17 mouse cellular contexts compared by ENCODE assay signal in genomic region chr3:144584789-144585553, GRCm38 (mm10). TPM values are rescaled to one million over a fixed set of nuclear protein-coding genes. Genes with fewer than 3 reads are reported as not detected.
DNase-seq lines count a peak whose midpoint lies in the region; ATAC-seq and TF ChIP-seq lines count a peak whose summit lies in the region.
"Had no signal": no experiment of that assay in that cellular context is flagged by ENCODE, and none has a peak within 500 bp of the region (broad histone marks: within the 10 kb centered on the region; RNA-seq: fewer than 3 reads in every experiment).

No protein-coding gene starts in this region.

- peaks cover 57% of the 10 kb centered on the region for H3K4me1 ChIP-seq in heart, embryonic 12.5 days (replicated peaks)
- H3K4me1 ChIP-seq in lung, embryonic 14.5 days (ENCODE audit: insufficient read depth): 0 out of 2 replicates have a peak, but pooled peaks cover 5% of the 10 kb centered on the region
- peaks cover 3% of the 10 kb centered on the region for H3K4me1 ChIP-seq in limb, embryonic 15.5 days
- H3K4me1 ChIP-seq in cerebellum, adult 2 months (ENCODE audit: control insufficient read depth, insufficient read depth, low read length): peaks cover 4% of the 10 kb centered on the region
- H3K4me1 ChIP-seq: hindbrain, embryonic 15.5 days had no signal

- H3K27me3 ChIP-seq in heart, embryonic 12.5 days (replicated peaks): no peaks in the 10 kb centered on the region
- H3K27me3 ChIP-seq in lung, embryonic 14.5 days (ENCODE audit: insufficient read depth, low read length): no peaks in the 10 kb centered on the region
- no peaks in the 10 kb centered on the region for H3K27me3 ChIP-seq in limb, embryonic 15.5 days
- H3K27me3 ChIP-seq in cerebellum, adult 2 months (ENCODE audit: control insufficient read depth, insufficient read depth, low read length): no peaks in the 10 kb centered on the region
- H3K27me3 ChIP-seq: embryonic facial prominence, embryonic 13.5 days; forebrain, embryonic 13.5 days; hindbrain, embryonic 15.5 days; neural tube, embryonic 13.5 days had no signal

- peaks cover 36% of the 10 kb centered on the region for H3K36me3 ChIP-seq in heart, embryonic 12.5 days
- peaks cover 44% of the 10 kb centered on the region for H3K36me3 ChIP-seq in lung, embryonic 14.5 days (ENCODE audit: insufficient read depth)
- peaks cover 40% of the 10 kb centered on the region for H3K36me3 ChIP-seq in limb, embryonic 15.5 days

- H3K4me2 ChIP-seq in heart, embryonic 12.5 days: peak overlapping the region; percentile 46
- H3K4me2 ChIP-seq in lung, embryonic 14.5 days: no peak overlapping the region
- no peak overlapping the region for H3K4me2 ChIP-seq in limb, embryonic 15.5 days
- H3K4me2 ChIP-seq: embryonic facial prominence, embryonic 13.5 days; forebrain, embryonic 13.5 days; hindbrain, embryonic 15.5 days; neural tube, embryonic 13.5 days had no signal

- H3K27ac ChIP-seq in heart, embryonic 12.5 days (ENCODE audit: poor library complexity, severe bottlenecking): peak overlapping the region; percentile 86
- no peak overlapping the region for H3K27ac ChIP-seq in lung, embryonic 14.5 days (ENCODE audit: low read depth)
- 0 out of 2 replicates have a peak overlapping the region, but pooled peaks have one; percentile 47 for H3K27ac ChIP-seq in limb, embryonic 15.5 days
- no peak overlapping the region for H3K27ac ChIP-seq in cerebellum, adult 2 months (ENCODE audit: insufficient read depth, low read length)
- H3K27ac ChIP-seq: embryonic facial prominence, embryonic 13.5 days; forebrain, embryonic 13.5 days; hindbrain, embryonic 15.5 days; neural tube, embryonic 13.5 days had no signal

- intact Hi-C loops in heart, postnatal 14 days (cut with DNase I): no loop called here

- no peaks in the 10 kb centered on the region for H3K9me3 ChIP-seq in heart, embryonic 12.5 days (replicated peaks)
- H3K9me3 ChIP-seq in lung, embryonic 14.5 days (ENCODE audit: low read depth, low read length): no peaks in the 10 kb centered on the region
- no peaks in the 10 kb centered on the region for H3K9me3 ChIP-seq in limb, embryonic 15.5 days
- H3K9me3 ChIP-seq: embryonic facial prominence, embryonic 13.5 days; forebrain, embryonic 13.5 days; hindbrain, embryonic 15.5 days; neural tube, embryonic 13.5 days had no signal

- DNase-seq in heart, postnatal 14 days: no peak
- peak; percentile 10 for DNase-seq in lung, embryonic 14.5 days
- no peak for DNase-seq in lung, adult 18-20 months
- DNase-seq in telencephalon, adult 2 months (ENCODE audit: low read depth, low spot score): peak; percentile 43
- DNase-seq in kidney, adult 8-10 months: no peak
- DNase-seq in cerebellum, adult 2 months: no peak
- DNase-seq: cerebellum, postnatal 10 days; gastrocnemius, postnatal 25 days; kidney, adult 2 months; lung, postnatal 10 days; midbrain, embryonic 14.5 days had no signal

- no peak for TF ChIP-seq POLR2A in cerebellum, adult 2 months (IDR thresholded peaks at IDR 0.05; ENCODE audit: borderline replicate concordance, insufficient read depth, low read length)

- no peak overlapping the region for H3K9ac ChIP-seq in heart, embryonic 12.5 days
- no peak overlapping the region for H3K9ac ChIP-seq in lung, embryonic 14.5 days
- H3K9ac ChIP-seq in limb, embryonic 15.5 days: no peak overlapping the region
- H3K9ac ChIP-seq: embryonic facial prominence, embryonic 13.5 days; forebrain, embryonic 13.5 days; hindbrain, embryonic 15.5 days; neural tube, embryonic 13.5 days had no signal

- TF ChIP-seq CTCF in lung, embryonic 14.5 days (IDR thresholded peaks at IDR 0.05; ENCODE audit: low read depth): no peak
- TF ChIP-seq CTCF in cerebellum, adult 2 months (IDR thresholded peaks at IDR 0.05; ENCODE audit: borderline replicate concordance, insufficient read depth, low read depth, low read length): no peak

- H3K4me3 ChIP-seq in heart, embryonic 12.5 days: no peak overlapping the region
- H3K4me3 ChIP-seq in lung, embryonic 14.5 days (ENCODE audit: low read depth, low read length): no peak overlapping the region
- no peak overlapping the region for H3K4me3 ChIP-seq in limb, embryonic 15.5 days
- no peak overlapping the region for H3K4me3 ChIP-seq in cerebellum, adult 2 months (replicated peaks; ENCODE audit: insufficient read depth, low read depth, low read length)
- H3K4me3 ChIP-seq: embryonic facial prominence, embryonic 13.5 days; forebrain, embryonic 13.5 days; hindbrain, embryonic 15.5 days; neural tube, embryonic 13.5 days had no signal

- 48% methylated on average over 6 of the region's 6 CpGs for WGBS in heart, embryonic 12.5 days
- 71% methylated on average over 6 of the region's 6 CpGs for WGBS in lung, embryonic 14.5 days
- WGBS in limb, embryonic 15.5 days: 75% methylated on average over 6 of the region's 6 CpGs
- 85% methylated on average over 6 of the region's 6 CpGs for WGBS in cerebellum, adult 2 months

- no peak for ATAC-seq in heart, embryonic 12.5 days (ENCODE audit: insufficient number of reproducible peaks, low FRiP score)
- no peak for ATAC-seq in lung, embryonic 14.5 days (ENCODE audit: insufficient read depth)
- no peak for ATAC-seq in limb, embryonic 15.5 days (ENCODE audit: insufficient number of reproducible peaks, low FRiP score, low TSS enrichment, low read depth)
- ATAC-seq: forebrain, embryonic 13.5 days had no signal

RNA-seq across cellular contexts. Expression of gene Selenof, which starts 14.9 kb away (rescaled TPM):
- polyA plus RNA-seq in heart, embryonic 12.5 days (2016; fragmentation: Nextera tagmentation; extraction: Ambion mirVana): 405 and 413 TPM in 2 replicates
- 100 to 1,000 TPM; 169 to 176 TPM for total RNA-seq in heart, postnatal 14 days (2021)
- polyA plus RNA-seq in lung, embryonic 14.5 days (2014; fragmentation: Nextera tagmentation; extraction: Ambion mirVana): 497 and 531 TPM in 2 replicates
- polyA plus RNA-seq in limb, embryonic 15.5 days (2015; fragmentation: Nextera tagmentation; extraction: Ambion mirVana): 689 and 692 TPM in 2 replicates
- 285 and 301 TPM in 2 replicates for polyA plus RNA-seq in cerebellum, adult 2 months (2012; rRNA removed)

RNA-seq across cellular contexts. Expression of gene Hs2st1, which starts 15.0 kb away (rescaled TPM):
- polyA plus RNA-seq in heart, embryonic 12.5 days (2016; fragmentation: Nextera tagmentation; extraction: Ambion mirVana): 11.6 and 11.7 TPM in 2 replicates
- 10 to 100 TPM; 11.9 to 12.6 TPM for total RNA-seq in heart, postnatal 14 days (2021)
- polyA plus RNA-seq in lung, embryonic 14.5 days (2014; fragmentation: Nextera tagmentation; extraction: Ambion mirVana): 11.9 and 13.3 TPM in 2 replicates
- polyA plus RNA-seq in limb, embryonic 15.5 days (2015; fragmentation: Nextera tagmentation; extraction: Ambion mirVana): 10.1 and 13.5 TPM in 2 replicates
- 15.2 and 15.4 TPM in 2 replicates for polyA plus RNA-seq in cerebellum, adult 2 months (2012; rRNA removed)

Comparison
In these comparisons a context has a peak if more than half of its experiments do, and no peak if none do; other contexts are left out.
1. DNase-seq: peak in lung, embryonic 14.5 days (single experiment) and telencephalon, adult 2 months (single experiment); none in heart, postnatal 14 days (0 of 2), lung, adult 18-20 months (0 of 2), kidney, adult 8-10 months (0 of 2) and cerebellum, adult 2 months (0 of 2).
2. H3K27ac ChIP-seq: peak in heart, embryonic 12.5 days (single experiment) and limb, embryonic 15.5 days (single experiment); none in lung, embryonic 14.5 days (single experiment) and cerebellum, adult 2 months (single experiment).